ENCODE assay signal across 14 mouse cellular contexts in genomic region chr5:105736365-105736764, GRCm38 (mm10).
"Had no signal": no experiment of that assay in that cellular context is flagged by ENCODE, and none has a peak within 500 bp of the region (broad histone marks: within the 10 kb centered on the region; RNA-seq: fewer than 3 reads in every experiment).

No protein-coding gene starts in this region.

- H3K4me3 ChIP-seq: lung, embryonic 15.5 days; midbrain, embryonic 13.5 days; midbrain, embryonic 15.5 days; neural tube, embryonic 12.5 days; stomach, embryonic 15.5 days had no signal

- DNase-seq: lung, adult 2 months; lung, postnatal 14 days; lung, postnatal 36 days; right cerebral cortex, postnatal 14 days; thymus, adult 2 months; thymus, postnatal 25 days; thymus, postnatal 4 days had no signal

- H3K27ac ChIP-seq: lung, embryonic 15.5 days; macrophage; midbrain, embryonic 13.5 days; midbrain, embryonic 15.5 days; neural tube, embryonic 12.5 days; stomach, embryonic 15.5 days; stomach, postnatal 0 days had no signal
